Mouse (Mus musculus) neural tube, embryonic 15.5 days (tissue): ENCODE data around the gene Ilkap. TPM values are rescaled to one million over a fixed set of nuclear protein-coding genes. Genes with fewer than 3 reads are reported as not detected.
A peak's percentile ranks its signal among the peaks of the same experiment; 100 is the strongest.

Experiments
- ATAC-seq: fragments of 200-750 bp; cut with Nextera tagmentation; 2 replicates; pipeline ENCODE4 v1.8.0; 2017; ENCODE audit warnings: mild to moderate bottlenecking, moderate TSS enrichment, moderate library complexity; ENCODE audit not compliant: low FRiP score
- H3K27ac ChIP-seq: fragments of 300-500 bp; sonication (generic); replicated peaks from 2 replicates; pipeline ENCODE4 v1.5.1; 2015; ENCODE audit warnings: mild to moderate bottlenecking, inconsistent platforms
- H3K27me3 ChIP-seq: fragments of 300-500 bp; sonication (generic); replicated peaks from 2 replicates; pipeline ENCODE4 v1.6.1; 2015; ENCODE audit warnings: inconsistent platforms
- H3K36me3 ChIP-seq: fragments of 300-500 bp; sonication (generic); 2 replicates; pipeline ENCODE4 v1.6.1; 2015; ENCODE audit warnings: inconsistent platforms
- H3K4me1 ChIP-seq: fragments of 300-500 bp; sonication (generic); 2 replicates; pipeline ENCODE4 v1.6.1; 2015; ENCODE audit warnings: inconsistent platforms
- H3K4me2 ChIP-seq: fragments of 300-500 bp; sonication (generic); 2 replicates; pipeline ENCODE4 v1.6.1; 2015; ENCODE audit warnings: inconsistent platforms, mild to moderate bottlenecking, moderate library complexity
- H3K4me3 ChIP-seq: fragments of 300-500 bp; sonication (generic); replicated peaks from 2 replicates; pipeline ENCODE4 v1.5.1; 2015; ENCODE audit warnings: mild to moderate bottlenecking, inconsistent platforms
- H3K9ac ChIP-seq: fragments of 300-500 bp; sonication (generic); replicated peaks from 2 replicates; pipeline ENCODE4 v1.6.1; 2015; ENCODE audit warnings: mild to moderate bottlenecking, inconsistent platforms
- H3K9me3 ChIP-seq: fragments of 300-500 bp; sonication (generic); replicated peaks from 2 replicates; pipeline ENCODE4 v1.6.1; 2016; ENCODE audit warnings: inconsistent platforms
- WGBS: fragments of 180-500 bp; shearing (Covaris S2); methylation state at CpG from one replicate; pipeline ENCODE4 v1.1.7; 2015; ENCODE audit warnings: mixed read lengths; 5-methylcytosine and 5-hydroxymethylcytosine counted together
- polyA plus RNA-seq: library from polyadenylated mRNA; unstranded; fragments of >200 nt; fragmentation: Nextera tagmentation; extraction: Ambion mirVana; gene quantifications from 2 replicates; pipeline ENCODE4 v1.2.1, GENCODE M21; 2015

Gene Ilkap
- polyA plus RNA-seq, 1 experiment from 2014 or later, result 144 TPM

DNA sequence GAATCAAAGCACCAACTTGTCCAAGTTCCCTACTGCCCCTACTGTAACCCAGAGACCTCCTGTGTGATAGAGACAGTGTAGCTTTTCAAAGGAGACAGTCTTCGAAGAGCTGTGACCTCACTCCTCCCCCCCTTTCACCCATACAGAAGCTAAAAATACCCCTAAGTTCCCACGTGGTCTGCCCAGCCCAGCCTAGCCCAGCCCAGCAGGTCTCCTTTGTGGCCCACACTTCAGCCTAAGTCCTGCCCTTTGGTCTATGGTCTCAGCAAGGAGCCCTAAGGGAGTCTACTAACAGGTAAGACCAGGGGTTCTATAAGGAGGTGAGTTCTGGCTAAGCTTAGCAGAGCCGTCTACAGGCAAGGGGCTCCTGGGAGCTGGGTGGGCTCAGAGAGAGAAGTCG lies 47.8 kb downstream of the Ilkap start, which contains the start of gene Klhl30:
Klhl30 (plus strand) TSS at position 176 of the 400 bp plus-strand sequence.
- no peak within 1 kb of the TSS for H3K4me3 ChIP-seq
- no peaks in the 10 kb centered on the region for H3K9me3 ChIP-seq
- H3K4me1 ChIP-seq, result no peaks in the 10 kb centered on the region
- H3K27me3 ChIP-seq, result peaks cover 10% of the 10 kb centered on the region
- 64% methylated on average over 4 of the region's 4 CpGs for WGBS
- H3K36me3 ChIP-seq, result no peaks in the 10 kb centered on the region
- H3K27ac ChIP-seq, result no peak within 1 kb of the TSS
- no peak for ATAC-seq
- H3K9ac ChIP-seq, result no peak within 1 kb of the TSS
- H3K4me2 ChIP-seq, result no peak within 1 kb of the TSS

DNA sequence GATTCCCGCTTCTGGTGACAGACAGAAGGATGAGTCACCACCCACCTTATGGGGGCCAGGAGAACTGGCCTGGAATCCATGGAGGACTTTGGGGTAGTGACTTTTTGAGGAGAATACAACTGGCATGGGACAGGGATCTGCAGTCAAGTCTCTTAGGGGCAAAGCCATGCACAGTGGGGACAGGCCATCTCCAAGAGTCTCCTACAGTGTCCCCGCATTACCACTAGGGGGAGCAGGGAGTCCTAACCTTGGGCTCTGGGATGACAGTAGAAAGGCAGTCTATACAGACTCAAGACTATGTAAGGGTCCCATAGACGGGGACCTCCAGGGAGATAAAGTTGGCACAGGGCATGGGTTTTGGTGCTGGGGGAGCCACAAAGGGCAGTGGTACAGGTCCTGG lies 51.7 kb downstream of the Ilkap start:
- no peaks in the 10 kb centered on the region for H3K9me3 ChIP-seq
- H3K4me3 ChIP-seq, result no peak overlapping the region
- H3K4me2 ChIP-seq, result no peak overlapping the region
- peaks cover 18% of the 10 kb centered on the region for H3K4me1 ChIP-seq
- no peaks in the 10 kb centered on the region for H3K36me3 ChIP-seq
- H3K27ac ChIP-seq, result no peak overlapping the region
- no peak overlapping the region for H3K9ac ChIP-seq
- peak; percentile 60; the same call in 1 of the 2 replicates for ATAC-seq
- WGBS, result 38% methylated on average over 3 of the region's 3 CpGs
- H3K27me3 ChIP-seq, result peaks cover 46% of the 10 kb centered on the region

DNA sequence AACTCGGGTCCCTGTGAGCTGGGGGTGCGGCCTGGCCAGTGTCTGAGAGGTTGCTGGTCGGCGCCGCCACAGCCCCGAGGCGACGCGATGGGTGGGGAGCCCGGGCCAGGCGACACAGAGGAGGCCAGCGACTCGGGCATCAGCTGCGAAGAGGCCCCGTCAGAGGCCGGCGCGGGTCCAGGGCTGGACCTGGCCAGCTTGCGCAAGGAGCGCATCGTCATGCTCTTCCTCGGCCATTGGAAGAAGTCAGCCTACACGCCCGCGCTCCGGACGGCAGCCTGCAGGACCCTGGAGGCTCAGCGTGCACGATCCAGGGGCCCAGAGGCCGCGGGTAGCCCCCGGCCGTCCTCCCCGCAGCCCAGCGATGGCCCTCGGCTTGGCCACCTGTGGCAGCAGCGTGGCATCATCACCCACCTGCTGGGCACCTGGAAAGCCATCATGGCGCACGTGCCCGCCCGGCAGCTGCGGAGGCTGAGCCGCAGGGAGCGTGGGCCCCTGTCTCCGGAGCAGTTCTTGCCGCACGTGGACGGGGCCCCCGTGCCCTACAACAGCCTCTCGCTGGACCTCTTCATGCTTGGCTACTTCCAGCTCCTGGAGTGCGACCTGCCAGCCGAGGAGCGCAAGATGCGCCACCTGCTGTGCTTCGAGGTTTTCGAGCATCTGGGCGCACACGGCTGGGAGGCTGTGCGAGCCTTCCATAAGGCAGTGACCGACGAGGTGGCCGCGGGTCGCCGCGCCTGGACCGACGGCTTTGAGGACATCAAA lies 53.5 kb downstream of the Ilkap start:
- 1% methylated on average over 68 of the region's 68 CpGs for WGBS
- 0 out of 2 replicates have a peak, but pooled peaks have one; percentile 15 for ATAC-seq
- Histone ChIP-seq H3K9ac (0 out of 2 replicates have a peak overlapping the region, but pooled peaks have one; percentile 2), H3K4me1 (peaks cover 18% of the 10 kb centered on the region), H3K4me2 (peak overlapping the region; percentile 79), H3K36me3 (no peaks in the 10 kb centered on the region), H3K27me3 (peaks cover 50% of the 10 kb centered on the region), H3K4me3 (peak overlapping the region; percentile 39), H3K27ac (no peak overlapping the region), H3K9me3 (no peaks in the 10 kb centered on the region)

DNA sequence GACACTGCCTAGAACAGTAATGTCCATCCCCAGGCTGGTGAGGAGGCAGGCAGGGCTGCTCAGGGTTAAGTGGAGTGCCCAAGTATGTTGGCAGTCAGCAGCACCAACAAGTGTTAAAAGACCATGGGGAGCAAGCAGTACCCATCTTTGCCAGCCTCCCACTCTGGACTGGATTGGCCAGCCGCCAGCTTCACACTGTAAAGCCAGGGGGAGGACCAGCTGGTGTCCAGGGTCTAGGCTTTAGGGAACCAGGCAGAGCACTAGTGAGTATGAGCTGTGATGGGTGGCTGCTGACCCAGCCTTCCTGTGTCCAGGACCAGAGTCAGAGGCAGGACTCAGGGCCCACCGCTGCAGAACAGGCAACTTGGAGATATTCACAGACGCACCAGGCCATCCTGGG lies 54.6 kb downstream of the Ilkap start:
- H3K9ac ChIP-seq, result no peak overlapping the region
- no peak overlapping the region for H3K27ac ChIP-seq
- 85% methylated on average over 3 of the region's 3 CpGs for WGBS
- ATAC-seq, result no peak
- H3K27me3 ChIP-seq, result peaks cover 50% of the 10 kb centered on the region
- no peak overlapping the region for H3K4me3 ChIP-seq
- no peak overlapping the region for H3K4me2 ChIP-seq
- H3K4me1 ChIP-seq, result peaks cover 18% of the 10 kb centered on the region
- no peaks in the 10 kb centered on the region for H3K36me3 ChIP-seq
- H3K9me3 ChIP-seq, result no peaks in the 10 kb centered on the region

DNA sequence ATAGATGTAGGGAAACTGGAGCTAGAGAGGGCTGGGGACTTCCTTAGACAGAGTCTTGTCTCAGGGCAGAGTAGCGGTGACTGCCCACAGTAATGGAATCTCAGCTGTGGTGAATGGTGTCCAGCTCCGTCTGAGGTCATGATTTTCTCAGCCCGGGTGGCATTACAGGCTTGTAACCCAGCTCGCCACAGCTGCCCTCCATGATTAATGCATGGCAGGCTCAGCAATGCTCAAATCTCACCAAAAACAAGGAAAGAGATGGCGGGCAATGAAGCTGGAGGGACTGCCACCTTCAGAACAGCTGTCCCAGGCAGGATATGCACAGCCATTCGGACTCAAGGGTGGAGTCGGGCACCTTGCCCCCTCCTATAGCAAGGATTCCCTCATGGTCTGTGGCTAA lies 61.3 kb downstream of the Ilkap start:
- no peaks in the 10 kb centered on the region for H3K36me3 ChIP-seq
- no peak for ATAC-seq
- no peak overlapping the region for H3K9ac ChIP-seq
- H3K27ac ChIP-seq, result no peak overlapping the region
- no peaks in the 10 kb centered on the region for H3K4me1 ChIP-seq
- H3K9me3 ChIP-seq, result no peaks in the 10 kb centered on the region
- H3K27me3 ChIP-seq, result peaks cover 5% of the 10 kb centered on the region; the same call in 1 of the 2 replicates
- H3K4me3 ChIP-seq, result no peak overlapping the region
- 92% methylated on average over 7 of the region's 7 CpGs for WGBS
- no peak overlapping the region for H3K4me2 ChIP-seq

DNA sequence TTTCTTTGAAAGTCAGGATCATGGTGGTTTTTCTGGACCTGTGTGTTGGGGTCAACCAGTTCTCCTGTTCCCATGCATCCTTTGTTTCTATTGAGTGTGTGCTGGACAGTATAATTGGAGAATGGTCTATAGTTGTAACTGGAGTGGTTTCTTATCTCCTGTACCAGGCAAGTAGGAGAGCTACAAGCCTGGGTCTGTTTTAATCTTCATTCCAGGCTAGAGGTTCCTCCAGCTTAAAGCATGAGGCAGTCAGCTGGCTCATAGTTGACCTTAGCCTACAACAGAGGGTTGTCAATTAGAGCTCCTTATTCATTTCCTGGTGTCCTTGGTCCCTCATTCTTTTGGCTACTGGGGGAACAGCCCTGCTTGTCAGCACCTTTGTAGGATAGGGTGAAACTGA lies 65.0 kb downstream of the Ilkap start:
- no peak for ATAC-seq
- H3K27me3 ChIP-seq, result no peaks in the 10 kb centered on the region
- H3K4me3 ChIP-seq, result no peak overlapping the region
- no peak overlapping the region for H3K27ac ChIP-seq
- no peaks in the 10 kb centered on the region for H3K4me1 ChIP-seq
- no peaks in the 10 kb centered on the region for H3K9me3 ChIP-seq
- H3K36me3 ChIP-seq, result no peaks in the 10 kb centered on the region
- H3K4me2 ChIP-seq, result no peak overlapping the region
- no peak overlapping the region for H3K9ac ChIP-seq

DNA sequence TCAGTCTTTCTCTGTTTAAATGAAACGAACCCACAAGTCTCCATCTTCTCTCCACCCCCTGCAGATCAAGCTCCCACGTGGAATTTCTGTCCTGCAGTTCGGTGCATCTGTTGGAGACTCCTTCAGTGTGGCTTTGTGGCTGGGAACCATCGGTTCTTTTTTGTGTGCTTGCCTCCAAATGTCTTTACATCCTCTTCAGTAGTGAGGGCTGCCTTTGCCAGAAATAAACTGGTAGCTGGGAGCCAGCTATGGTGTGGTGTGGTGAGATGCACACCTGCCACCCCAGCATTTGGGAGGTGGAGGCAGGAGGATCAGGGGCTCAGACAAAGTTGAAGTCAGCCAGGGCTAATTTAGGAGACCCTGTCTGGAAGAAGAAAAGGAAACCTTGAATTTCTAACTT lies 66.5 kb downstream of the Ilkap start:
- Histone ChIP-seq H3K9me3 (no peaks in the 10 kb centered on the region), H3K9ac (no peak overlapping the region), H3K4me3 (no peak overlapping the region), H3K27ac (no peak overlapping the region), H3K27me3 (no peaks in the 10 kb centered on the region), H3K4me1 (no peaks in the 10 kb centered on the region), H3K4me2 (no peak overlapping the region), H3K36me3 (no peaks in the 10 kb centered on the region)
- WGBS, result 49% methylated on average over 4 of the region's 4 CpGs
- no peak for ATAC-seq

DNA sequence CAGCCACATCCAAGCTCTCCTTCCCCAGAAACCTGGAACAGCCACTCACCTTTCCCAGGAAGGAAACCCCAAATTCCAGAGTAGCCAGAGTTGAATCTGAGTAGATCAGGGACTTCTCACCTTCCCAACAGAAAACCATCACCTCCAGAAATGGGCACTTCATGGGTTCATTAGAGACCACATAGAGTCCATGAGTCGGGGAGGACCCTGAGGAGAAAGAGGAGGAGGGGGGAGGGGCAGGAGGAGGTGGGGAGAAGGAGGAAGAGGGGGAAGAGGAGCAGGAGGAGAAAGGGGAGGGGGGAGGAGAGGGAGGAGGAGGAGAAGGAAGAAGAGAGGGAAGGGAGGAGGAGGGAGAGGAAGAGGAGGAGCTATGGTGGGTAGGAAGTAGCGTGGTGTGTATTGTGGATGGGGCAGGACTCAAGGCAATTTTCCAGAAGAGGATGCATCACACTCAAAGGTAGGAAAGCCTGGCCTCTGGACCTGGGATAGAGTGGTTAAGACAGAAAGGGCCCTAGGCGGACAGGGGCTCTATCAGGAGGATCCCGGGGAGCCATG lies 73.0 kb downstream of the Ilkap start:
- no peak for ATAC-seq
- no peak overlapping the region for H3K4me3 ChIP-seq
- no peak overlapping the region for H3K9ac ChIP-seq
- no peak overlapping the region for H3K4me2 ChIP-seq
- H3K27ac ChIP-seq, result no peak overlapping the region
- no peaks in the 10 kb centered on the region for H3K4me1 ChIP-seq
- no peaks in the 10 kb centered on the region for H3K36me3 ChIP-seq
- no peaks in the 10 kb centered on the region for H3K9me3 ChIP-seq
- H3K27me3 ChIP-seq, result no peaks in the 10 kb centered on the region
- WGBS, result 83% methylated on average over 4 of the region's 4 CpGs

DNA sequence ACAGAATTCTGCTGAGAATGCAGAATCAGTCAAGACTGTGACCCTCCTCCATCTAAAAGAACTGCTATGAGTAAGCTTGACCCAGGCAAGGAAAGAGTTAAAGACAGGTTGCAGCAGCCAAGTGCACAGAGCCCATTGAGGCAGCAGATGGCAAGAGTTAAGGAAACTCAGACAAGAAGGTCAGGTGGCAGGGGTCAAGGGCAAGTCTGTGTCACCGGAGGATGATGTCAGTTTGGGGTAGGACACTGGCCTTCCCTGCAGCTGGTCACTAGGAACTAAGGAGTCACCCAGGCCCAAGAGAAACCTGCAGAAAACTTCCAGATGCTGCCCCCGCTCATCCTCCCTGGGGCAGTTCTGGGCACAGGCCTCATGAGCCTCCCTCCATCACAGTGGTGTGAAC lies 74.0 kb downstream of the Ilkap start:
- Histone ChIP-seq H3K27ac (no peak overlapping the region), H3K4me2 (no peak overlapping the region), H3K4me3 (no peak overlapping the region), H3K36me3 (no peaks in the 10 kb centered on the region), H3K9ac (no peak overlapping the region), H3K9me3 (no peaks in the 10 kb centered on the region), H3K27me3 (no peaks in the 10 kb centered on the region), H3K4me1 (no peaks in the 10 kb centered on the region)
- ATAC-seq, result no peak
- 84% methylated on average over 2 of the region's 2 CpGs for WGBS

Other genes with a start within 250 kb of the Ilkap start
- gene Ramp1, start 219.0 kb downstream of the Ilkap start, polyA plus RNA-seq, result 16.1 and 21.3 TPM in 2 replicates
- 58.6 and 63.2 TPM in 2 replicates for gene Ube2f, start 148.5 kb downstream of the Ilkap start, polyA plus RNA-seq
- gene Scly, start 100.5 kb downstream of the Ilkap start, polyA plus RNA-seq, result 16.3 and 16.6 TPM in 2 replicates
- 0.08 and 0.09 TPM in 2 replicates for gene Espnl, start 76.7 kb downstream of the Ilkap start, polyA plus RNA-seq
- gene Klhl30, start 47.8 kb downstream of the Ilkap start, polyA plus RNA-seq, result 0.24 and 0.26 TPM in 2 replicates
- 0.06 and 1.2 TPM in 2 replicates for gene Erfe, start 32.4 kb downstream of the Ilkap start, polyA plus RNA-seq
- 114 and 172 TPM in 2 replicates for gene Hes6, start 15.2 kb upstream of the Ilkap start, polyA plus RNA-seq
- gene Per2, start 60.5 kb upstream of the Ilkap start, polyA plus RNA-seq, result 4.9 and 5.3 TPM in 2 replicates
- 10.0 and 10.3 TPM in 2 replicates for gene Traf3ip1, start 95.8 kb upstream of the Ilkap start, polyA plus RNA-seq
- 12.0 and 13.4 TPM in 2 replicates for gene Asb1, start 141.7 kb upstream of the Ilkap start, polyA plus RNA-seq